Mouse (Mus musculus): ENCODE data around the gene Elane. TPM values are rescaled to one million over a fixed set of nuclear protein-coding genes. Genes with fewer than 3 reads are reported as not detected.

Gene Elane
- total and polyA plus RNA-seq, 2 experiments from 2014 or later: not detected

DNA sequence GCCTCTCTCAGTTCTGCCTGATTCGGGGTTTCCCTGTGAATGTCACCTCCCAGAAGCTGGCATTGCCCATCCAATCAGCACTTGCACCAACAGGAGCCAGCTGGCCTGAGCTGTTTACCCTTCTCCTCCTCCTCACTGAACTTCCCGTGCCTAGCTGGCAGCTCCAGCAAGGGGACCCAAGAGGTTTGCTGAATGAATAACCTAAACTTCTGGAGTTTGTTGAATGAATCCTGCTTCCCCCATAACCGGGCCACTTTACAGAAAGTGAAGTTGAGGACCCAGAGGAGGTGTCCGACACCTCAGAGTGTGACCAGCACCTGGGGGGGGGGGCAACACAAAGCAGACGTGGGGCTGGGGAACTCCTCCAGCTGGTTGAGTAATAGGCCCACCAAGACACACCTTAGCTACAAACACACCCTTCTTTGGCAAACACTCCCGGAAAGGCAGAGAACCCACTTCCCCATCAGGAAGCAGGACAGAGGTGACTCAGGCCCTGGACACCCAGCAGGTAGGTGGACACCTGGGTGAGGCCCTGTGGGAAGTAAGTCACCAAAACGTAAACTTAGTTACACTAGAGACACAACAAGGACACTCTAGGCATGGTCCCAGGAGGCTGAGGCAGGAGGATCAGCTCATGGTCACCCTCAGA lies 29.0 kb downstream of the Elane start:
- 64% methylated on average over 7 of the region's 7 CpGs for WGBS
- H3K27me3 ChIP-seq (ENCODE audit: insufficient read depth, low read length): peaks cover 24% of the 10 kb centered on the region
- H3K4me3 ChIP-seq (ENCODE audit: low read depth, low read length): no peak overlapping the region
- no peaks in the 10 kb centered on the region for H3K9me3 ChIP-seq (ENCODE audit: low read length)
- H3K36me3 ChIP-seq (ENCODE audit: insufficient read depth): peaks cover 17% of the 10 kb centered on the region; the same call in 1 of the 2 replicates
- peak overlapping the region; percentile 94; the same call in 1 of the 2 replicates for H3K4me2 ChIP-seq (ENCODE audit: low read depth)
- no peak for TF ChIP-seq CTCF (IDR thresholded peaks at IDR 0.05; ENCODE audit: low read depth)
- ATAC-seq (no peak), DNase-seq (no peak)
- no peak overlapping the region for H3K27ac ChIP-seq (ENCODE audit: low read depth, low read length)
- H3K9ac ChIP-seq: no peak overlapping the region
- H3K4me1 ChIP-seq (ENCODE audit: insufficient read depth): peaks cover 14% of the 10 kb centered on the region

DNA sequence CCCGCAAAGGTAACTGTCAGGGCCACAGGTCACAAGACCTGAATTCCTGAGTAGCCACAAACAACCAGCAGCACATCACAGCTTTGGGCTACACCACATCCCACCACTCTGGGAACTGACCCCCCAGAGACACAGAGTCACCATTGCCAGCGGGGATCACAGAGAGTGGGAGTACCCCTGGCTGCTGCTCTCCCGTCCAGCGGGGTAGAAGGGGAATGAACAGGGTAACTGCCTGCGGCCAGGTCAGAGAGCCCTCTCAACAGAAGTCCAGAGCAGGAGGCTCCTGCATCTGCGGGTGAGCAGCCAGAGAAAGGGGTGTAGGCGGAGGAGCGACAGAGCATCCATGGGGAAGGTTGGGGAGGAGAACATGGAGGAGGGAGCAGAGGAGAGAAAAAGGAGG lies 30.0 kb downstream of the Elane start:
- DNase-seq (no peak), ATAC-seq (peak; percentile 15; the same call in 1 of the 2 replicates)
- H3K9ac ChIP-seq: peak overlapping the region; percentile 91
- H3K36me3 ChIP-seq (ENCODE audit: insufficient read depth): peaks cover 10% of the 10 kb centered on the region; the same call in 1 of the 2 replicates
- TF ChIP-seq CTCF (IDR thresholded peaks at IDR 0.05; ENCODE audit: low read depth): no peak
- no peaks in the 10 kb centered on the region for H3K9me3 ChIP-seq (ENCODE audit: low read length)
- H3K4me3 ChIP-seq (ENCODE audit: low read depth, low read length): peak overlapping the region; percentile 75
- peaks cover 34% of the 10 kb centered on the region for H3K27me3 ChIP-seq (ENCODE audit: insufficient read depth, low read length)
- H3K4me1 ChIP-seq (ENCODE audit: insufficient read depth): peaks cover 14% of the 10 kb centered on the region
- WGBS: 4% methylated on average over 8 of the region's 8 CpGs
- peak overlapping the region; percentile 94 for H3K4me2 ChIP-seq (ENCODE audit: low read depth)
- H3K27ac ChIP-seq (ENCODE audit: low read depth, low read length): peak overlapping the region; percentile 71

DNA sequence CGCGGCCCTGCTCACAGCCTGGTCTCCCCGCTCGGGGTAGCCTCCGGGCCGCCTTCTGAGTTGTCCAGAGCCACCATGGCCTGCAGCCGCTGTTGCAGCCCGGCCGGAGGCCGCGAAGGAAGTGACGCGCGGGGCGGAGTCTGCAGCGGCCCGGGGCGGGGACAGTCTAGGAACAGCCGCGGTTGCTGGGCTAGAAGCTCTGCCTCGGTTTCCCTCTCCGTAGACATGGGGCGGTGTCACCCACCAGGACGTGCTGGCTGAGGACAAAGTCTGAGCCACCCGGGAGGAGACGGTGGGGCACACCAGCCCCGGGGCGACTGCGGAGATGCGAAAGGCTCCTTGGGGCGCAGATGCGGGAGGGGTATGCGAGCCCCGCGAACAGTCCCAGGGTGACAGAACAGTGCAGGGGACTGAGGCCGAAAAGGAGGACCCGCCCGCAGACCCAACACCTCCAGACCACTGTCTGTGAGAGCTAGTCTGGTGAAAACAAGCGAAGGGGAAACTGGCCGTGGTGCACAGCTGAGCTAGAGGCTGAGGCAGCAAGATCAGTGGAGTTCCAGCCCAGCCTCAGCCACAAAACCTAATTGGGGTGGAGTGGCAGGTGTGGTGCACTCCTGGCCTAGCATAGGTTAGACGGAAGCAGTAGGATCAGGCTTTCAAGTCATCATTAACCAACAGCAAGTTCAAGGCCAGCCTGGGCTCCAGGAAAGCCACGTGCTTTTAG lies 30.9 kb downstream of the Elane start, which contains the start of gene Kiss1r:
Gene Kiss1r, plus strand, starts transcription at position 164 of the 724 bp plus-strand sequence.
- peaks cover 42% of the 10 kb centered on the region for H3K27me3 ChIP-seq (ENCODE audit: insufficient read depth, low read length)
- DNase-seq (peak; percentile 82), ATAC-seq (peak; percentile 89)
- peak within 1 kb of the TSS; percentile 75 for H3K4me3 ChIP-seq (ENCODE audit: low read depth, low read length)
- H3K4me2 ChIP-seq (ENCODE audit: low read depth): peak within 1 kb of the TSS; percentile 94
- H3K9me3 ChIP-seq (ENCODE audit: low read length): no peaks in the 10 kb centered on the region
- peak within 1 kb of the TSS; percentile 91 for H3K9ac ChIP-seq
- peaks cover 1% of the 10 kb centered on the region; the same call in 1 of the 2 replicates for H3K36me3 ChIP-seq (ENCODE audit: insufficient read depth)
- peak within 1 kb of the TSS; percentile 71 for H3K27ac ChIP-seq (ENCODE audit: low read depth, low read length)
- TF ChIP-seq CTCF (IDR thresholded peaks at IDR 0.05; ENCODE audit: low read depth): no peak
- H3K4me1 ChIP-seq (ENCODE audit: insufficient read depth): peaks cover 14% of the 10 kb centered on the region
- 3% methylated on average over 41 of the region's 42 CpGs for WGBS

DNA sequence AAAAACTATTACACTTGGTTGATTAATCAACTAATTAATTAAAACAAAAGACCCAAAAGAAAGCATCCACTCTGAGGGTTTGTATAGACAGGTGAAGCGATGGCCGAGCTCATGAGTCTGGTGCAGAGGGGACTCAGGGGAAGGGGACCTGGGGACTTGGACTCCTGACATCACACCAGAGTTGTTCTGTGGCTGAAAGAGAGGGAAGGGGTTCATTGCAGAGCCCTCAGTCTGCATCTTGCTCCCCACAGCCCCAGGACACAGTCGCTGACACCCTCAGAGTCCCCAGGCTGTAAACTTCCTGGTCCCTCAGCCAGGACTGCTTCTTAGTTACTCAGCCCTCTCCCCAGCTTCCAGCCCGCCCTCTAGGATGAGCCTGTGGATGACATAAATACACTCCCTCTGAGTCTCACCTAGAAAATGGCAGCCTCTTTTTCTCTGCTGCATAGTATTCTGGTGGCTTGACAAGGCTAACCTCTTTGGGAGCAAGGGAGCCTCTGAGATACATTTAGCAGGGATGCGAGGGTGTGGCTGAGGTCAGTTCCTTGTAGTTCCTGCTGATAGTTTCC lies 31.6 kb downstream of the Elane start:
- H3K9ac ChIP-seq: peak overlapping the region; percentile 91

DNA sequence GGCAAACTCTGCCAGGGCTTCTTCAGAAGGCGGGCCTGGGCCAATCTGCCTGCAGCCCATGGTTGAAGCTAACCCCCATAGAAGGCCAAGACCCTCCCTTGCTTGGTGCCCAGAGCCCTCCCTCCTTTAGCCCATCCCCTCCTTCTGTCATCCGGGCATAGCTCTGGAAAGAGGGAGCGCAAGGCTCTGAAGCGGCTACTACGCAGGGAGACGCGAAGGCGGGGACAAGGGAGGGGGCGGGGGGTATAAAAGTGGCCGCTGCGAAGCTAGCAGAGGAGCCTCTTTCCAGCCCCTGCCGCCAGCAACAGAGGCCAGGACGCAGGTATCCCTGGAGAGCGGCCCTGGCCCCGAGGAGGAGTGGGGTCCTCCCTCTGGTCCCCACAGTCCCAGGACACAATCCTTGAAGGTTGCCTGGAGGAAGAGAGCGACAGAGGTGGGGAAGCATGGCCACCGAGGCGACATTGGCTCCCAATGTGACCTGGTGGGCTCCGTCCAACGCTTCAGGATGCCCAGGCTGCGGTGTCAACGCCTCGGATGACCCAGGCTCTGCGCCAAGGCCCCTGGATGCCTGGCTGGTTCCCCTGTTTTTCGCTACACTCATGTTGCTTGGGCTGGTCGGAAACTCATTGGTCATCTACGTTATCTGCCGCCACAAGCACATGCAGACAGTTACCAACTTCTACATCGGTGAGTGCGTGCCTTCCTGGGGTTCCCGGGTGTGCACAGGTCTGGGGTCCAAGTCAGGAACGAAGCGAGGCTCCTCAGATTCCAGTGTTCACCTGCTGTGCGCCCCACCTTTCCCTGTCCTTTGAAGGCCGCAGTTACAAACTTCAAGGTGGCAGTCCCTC lies 32.4 kb downstream of the Elane start:
- no peak overlapping the region for H3K27ac ChIP-seq (ENCODE audit: low read depth, low read length)
- H3K4me2 ChIP-seq (ENCODE audit: low read depth): no peak overlapping the region
- no peak overlapping the region for H3K9ac ChIP-seq
- ATAC-seq: no peak
- peaks cover 55% of the 10 kb centered on the region for H3K27me3 ChIP-seq (ENCODE audit: insufficient read depth, low read length)
- H3K9me3 ChIP-seq (ENCODE audit: low read length): no peaks in the 10 kb centered on the region
- peaks cover 14% of the 10 kb centered on the region for H3K4me1 ChIP-seq (ENCODE audit: insufficient read depth)
- H3K36me3 ChIP-seq (ENCODE audit: insufficient read depth): no peaks in the 10 kb centered on the region
- WGBS: 5% methylated on average over 35 of the region's 35 CpGs
- H3K4me3 ChIP-seq (ENCODE audit: low read depth, low read length): no peak overlapping the region
- no peak for DNase-seq
- no peak for TF ChIP-seq CTCF (IDR thresholded peaks at IDR 0.05; ENCODE audit: low read depth)

More for the DNA sequence above, 31.6 kb downstream of the Elane start:
- Histone ChIP-seq H3K4me1 (ENCODE audit: insufficient read depth) (peaks cover 14% of the 10 kb centered on the region), H3K9me3 (ENCODE audit: low read length) (no peaks in the 10 kb centered on the region), H3K27ac (ENCODE audit: low read depth, low read length) (no peak overlapping the region), H3K36me3 (ENCODE audit: insufficient read depth) (no peaks in the 10 kb centered on the region), H3K4me3 (ENCODE audit: low read depth, low read length) (peak overlapping the region; percentile 75; the same call in 1 of the 2 replicates), H3K27me3 (ENCODE audit: insufficient read depth, low read length) (peaks cover 47% of the 10 kb centered on the region), H3K4me2 (ENCODE audit: low read depth) (peak overlapping the region; percentile 94)
- 58% methylated on average over 5 of the region's 5 CpGs for WGBS
- no peak for TF ChIP-seq CTCF (IDR thresholded peaks at IDR 0.05; ENCODE audit: low read depth)
- DNase-seq (no peak), ATAC-seq (no peak)

DNA sequence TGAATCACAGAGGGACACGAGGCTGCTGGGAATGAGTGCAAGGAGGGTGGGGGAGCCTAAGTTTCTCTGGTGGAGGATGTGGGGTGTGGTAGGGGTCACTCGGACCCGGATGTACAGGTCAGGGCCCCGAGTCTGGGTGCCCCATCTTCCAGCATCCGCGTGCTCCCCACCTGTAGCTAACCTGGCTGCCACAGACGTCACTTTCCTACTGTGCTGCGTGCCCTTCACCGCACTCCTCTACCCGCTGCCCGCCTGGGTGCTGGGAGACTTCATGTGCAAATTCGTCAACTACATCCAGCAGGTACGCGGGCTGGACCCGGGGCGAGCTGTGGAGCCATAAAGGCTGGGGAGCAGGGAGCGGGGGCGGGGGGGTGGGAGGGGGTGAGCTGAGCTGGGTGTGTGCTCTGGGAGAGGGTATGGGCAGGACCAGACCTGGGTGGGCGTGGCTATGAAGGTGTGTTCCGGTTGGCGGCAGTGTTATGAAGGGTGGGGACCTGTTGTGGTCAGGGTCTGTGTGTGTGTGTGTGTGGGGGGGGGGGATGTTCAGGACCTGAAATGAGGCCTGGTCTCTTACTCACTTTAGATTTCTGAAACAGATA lies 33.3 kb downstream of the Elane start:
- no peak overlapping the region for H3K9ac ChIP-seq
- DNase-seq: no peak
- 5% methylated on average over 21 of the region's 21 CpGs for WGBS
- no peak overlapping the region for H3K4me3 ChIP-seq (ENCODE audit: low read depth, low read length)
- H3K4me2 ChIP-seq (ENCODE audit: low read depth): no peak overlapping the region
- peaks cover 57% of the 10 kb centered on the region for H3K27me3 ChIP-seq (ENCODE audit: insufficient read depth, low read length)
- no peaks in the 10 kb centered on the region for H3K9me3 ChIP-seq (ENCODE audit: low read length)
- no peaks in the 10 kb centered on the region for H3K36me3 ChIP-seq (ENCODE audit: insufficient read depth)
- no peak for TF ChIP-seq CTCF (IDR thresholded peaks at IDR 0.05; ENCODE audit: low read depth)
- no peak overlapping the region for H3K27ac ChIP-seq (ENCODE audit: low read depth, low read length)
- no peak for ATAC-seq
- peaks cover 14% of the 10 kb centered on the region for H3K4me1 ChIP-seq (ENCODE audit: insufficient read depth)
